Mouse (Mus musculus) thymus, adult 2 months (tissue): ENCODE measurements around the gene Cdh23. TPM values are rescaled to one million over a fixed set of nuclear protein-coding genes. Genes with fewer than 3 reads are reported as not detected.
A peak's percentile ranks its signal among the peaks of the same experiment; 100 is the strongest.

Source experiments
- DNase-seq: peaks from one replicate; pipeline ENCODE4 v3.0.0; 2021
- H3K27ac ChIP-seq: fragments of 200-500 bp; 2 replicates; pipeline ENCODE4 v1.5.1; 2012; ENCODE audit warnings: low read length, control low read depth; ENCODE audit not compliant: control insufficient read depth, insufficient read depth
- H3K27me3 ChIP-seq: fragments of 200-500 bp; 2 replicates; pipeline ENCODE4 v1.6.1; 2012; ENCODE audit warnings: mild to moderate bottlenecking, low read length, moderate library complexity, mixed read lengths; ENCODE audit not compliant: control insufficient read depth, insufficient read depth
- H3K36me3 ChIP-seq: fragments of 200-500 bp; 2 replicates; pipeline ENCODE4 v1.6.1; 2012; ENCODE audit warnings: mild to moderate bottlenecking, low read length, moderate library complexity; ENCODE audit not compliant: control insufficient read depth, insufficient read depth
- H3K4me1 ChIP-seq: fragments of 200-500 bp; replicated peaks from 2 replicates; pipeline ENCODE4 v1.6.1; 2012; ENCODE audit warnings: low read length; ENCODE audit not compliant: control insufficient read depth, insufficient read depth
- H3K4me3 ChIP-seq: fragments of 200-500 bp; 2 replicates; pipeline ENCODE4 v1.5.1; 2012; ENCODE audit warnings: mild to moderate bottlenecking, low read length, control low read depth, moderate library complexity; ENCODE audit not compliant: control insufficient read depth, insufficient read depth
- CTCF ChIP-seq: fragments of 200-500 bp; IDR thresholded peaks from 2 replicates; pipeline ENCODE4 v1.5.1; 2012; ENCODE audit warnings: mild to moderate bottlenecking, control low read depth, low read length, moderate library complexity, borderline replicate concordance; ENCODE audit not compliant: control insufficient read depth, poor library complexity, insufficient read depth; ENCODE audit errors: extremely low read depth
- POLR2A ChIP-seq: fragments of 200-500 bp; IDR thresholded peaks from 2 replicates; pipeline ENCODE4 v1.6.1; 2012; ENCODE audit warnings: mild to moderate bottlenecking, low read length, control low read depth, moderate library complexity; ENCODE audit not compliant: control insufficient read depth, poor library complexity, insufficient read depth; ENCODE audit errors: extremely low read depth
- WGBS: fragments of 180-500 bp; shearing (Covaris S2); methylation state at CpG from one replicate; pipeline ENCODE4 v1.1.7; 2018; 5-methylcytosine and 5-hydroxymethylcytosine counted together
- polyA plus RNA-seq: library from polyadenylated mRNA; depleted of rRNA; stranded (reverse); fragments of >200 nt; gene quantifications from 2 replicates; pipeline ENCODE4 v1.2.3, GENCODE M21; 2012

Cdh23 gene
- polyA plus RNA-seq, 1 experiment: 3.5 TPM

DNA sequence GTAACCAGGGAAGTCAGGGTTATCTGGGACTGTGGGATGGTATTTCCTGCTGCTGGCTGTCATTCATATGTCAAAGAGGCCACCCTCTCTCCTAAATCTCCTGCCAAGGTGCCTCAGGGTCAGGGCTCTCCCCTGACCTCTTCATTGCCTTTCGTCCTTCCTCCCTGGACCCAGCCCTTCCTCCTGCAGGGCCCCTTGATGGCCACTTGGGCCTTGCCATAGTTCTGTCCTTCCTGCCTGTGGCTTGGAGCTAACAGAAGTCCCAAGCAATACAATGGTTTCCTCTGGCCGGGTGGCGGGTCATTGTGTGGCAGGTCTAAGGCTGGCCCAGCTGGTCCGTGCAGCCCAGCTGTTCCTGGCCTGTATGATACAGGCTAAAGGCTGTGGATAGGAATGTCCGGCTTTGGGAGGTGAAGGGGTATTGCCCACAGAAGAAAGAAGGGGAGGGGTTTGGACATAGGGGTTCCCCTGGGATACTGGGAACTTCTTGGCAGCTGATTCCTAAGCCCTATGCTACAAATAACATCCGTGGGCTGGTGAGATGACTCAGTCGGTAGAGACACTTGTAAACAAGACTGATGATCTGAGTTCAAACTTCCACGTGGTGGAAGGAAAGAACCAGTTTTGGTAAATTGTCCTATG, 322.2 kb downstream of the Cdh23 start:
- Histone ChIP-seq H3K36me3 (no peaks in the 10 kb centered on the region), H3K27ac (no peak overlapping the region), H3K4me3 (no peak overlapping the region), H3K27me3 (no peaks in the 10 kb centered on the region), H3K4me1 (peaks cover 56% of the 10 kb centered on the region)
- DNase-seq: no peak
- TF ChIP-seq CTCF (no peak), POLR2A (no peak)
- WGBS: 79% methylated on average over 8 of the region's 8 CpGs

DNA sequence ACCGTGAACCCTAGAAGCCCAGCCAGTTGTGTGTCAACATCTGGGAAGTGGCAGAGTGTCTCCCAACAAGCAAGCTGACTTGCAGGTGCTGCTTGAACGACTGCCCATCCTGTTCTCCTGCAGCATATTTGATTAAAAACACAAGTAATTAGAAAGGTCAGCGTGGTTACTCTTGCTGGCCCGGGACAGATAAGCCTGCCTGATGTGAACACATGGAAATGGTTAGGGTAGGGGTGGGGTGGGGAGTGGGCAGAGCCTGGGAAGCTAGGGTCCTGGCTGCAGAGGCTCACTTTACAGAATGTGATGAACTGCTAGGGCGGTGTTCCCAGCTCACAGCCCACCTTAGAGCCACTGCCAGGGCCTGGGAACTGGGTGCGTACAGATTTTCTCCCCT, 322.8 kb downstream of the Cdh23 start:
- Histone ChIP-seq H3K27ac (no peak overlapping the region), H3K4me3 (no peak overlapping the region), H3K36me3 (no peaks in the 10 kb centered on the region), H3K27me3 (no peaks in the 10 kb centered on the region), H3K4me1 (peaks cover 56% of the 10 kb centered on the region)
- TF ChIP-seq POLR2A (no peak), CTCF (no peak)
- no peak for DNase-seq
- WGBS: 73% methylated on average over 6 of the region's 6 CpGs

DNA sequence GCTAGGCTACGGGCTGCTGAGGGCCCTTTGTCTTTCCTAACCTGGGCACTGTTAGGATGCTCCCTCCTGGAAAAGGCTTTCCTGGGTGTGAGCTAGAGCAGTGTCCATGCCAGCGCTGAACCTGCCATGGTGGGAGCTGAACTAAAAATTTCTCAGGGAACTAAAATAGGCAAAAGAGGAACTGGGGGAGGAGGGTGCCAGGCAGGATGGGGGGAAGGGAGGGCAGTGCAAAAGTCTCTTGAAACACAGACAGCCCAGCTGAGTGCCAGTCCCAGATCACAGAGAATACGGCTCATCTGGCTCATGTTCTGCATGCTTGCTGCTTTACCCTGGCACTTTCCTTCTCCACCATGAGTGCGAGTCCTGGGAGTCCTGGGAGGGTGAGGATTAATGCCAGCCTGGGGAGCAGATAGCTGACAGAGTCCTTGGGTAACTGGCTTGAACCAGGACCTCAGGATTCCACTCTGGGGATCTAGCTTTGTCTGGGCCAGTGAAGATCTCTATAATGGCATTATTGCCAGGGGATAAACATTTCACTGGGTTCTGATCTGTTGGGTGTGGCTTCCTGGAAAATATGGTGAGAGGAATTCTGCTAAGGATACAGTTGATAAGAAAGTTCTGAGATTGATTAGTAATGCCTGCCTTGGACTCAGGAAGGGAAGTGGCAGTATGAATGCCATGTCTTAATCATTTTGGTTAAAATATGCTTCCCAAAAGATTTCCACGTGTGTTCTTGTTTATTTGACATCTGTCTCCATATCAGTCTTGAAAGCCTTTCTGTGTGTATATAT, 324.5 kb downstream of the Cdh23 start:
- DNase-seq: peak; percentile 69
- H3K36me3 ChIP-seq: no peaks in the 10 kb centered on the region
- 8% methylated on average over 5 of the region's 5 CpGs for WGBS
- peak overlapping the region; percentile 7; the same call in 1 of the 2 replicates for H3K4me3 ChIP-seq
- TF ChIP-seq POLR2A (no peak), CTCF (no peak)
- H3K4me1 ChIP-seq: peaks cover 63% of the 10 kb centered on the region
- H3K27ac ChIP-seq: peak overlapping the region; percentile 97
- H3K27me3 ChIP-seq: no peaks in the 10 kb centered on the region

- TF ChIP-seq CTCF (0 out of 2 replicates have a peak, but pooled peaks have one; percentile 10), POLR2A (0 out of 2 replicates have a peak, but pooled peaks have one; percentile 32)
- Histone ChIP-seq H3K36me3 (no peaks in the 10 kb centered on the region), H3K4me3 (no peak overlapping the region), H3K27ac (peak overlapping the region; percentile 97), H3K27me3 (no peaks in the 10 kb centered on the region), H3K4me1 (peaks cover 60% of the 10 kb centered on the region)
- WGBS: 8% methylated on average over 5 of the region's 5 CpGs
- peak; percentile 74 for DNase-seq
These were observed 325.7 kb downstream of the Cdh23 start for GRCm38 (mm10) chr10:60370601-60371061.

GRCm38 (mm10) chr10:60370098-60370497, 326.2 kb downstream of the Cdh23 start:
- Histone ChIP-seq H3K27me3 (no peaks in the 10 kb centered on the region), H3K4me3 (no peak overlapping the region), H3K4me1 (peaks cover 57% of the 10 kb centered on the region), H3K36me3 (no peaks in the 10 kb centered on the region), H3K27ac (peak overlapping the region; percentile 97)
- 72% methylated on average over 2 of the region's 2 CpGs for WGBS
- no peak for DNase-seq
- no peak for TF ChIP-seq CTCF
- TF ChIP-seq POLR2A: no peak

- H3K4me1 ChIP-seq: peaks cover 55% of the 10 kb centered on the region
- no peak overlapping the region for H3K4me3 ChIP-seq
- no peak for DNase-seq
- no peaks in the 10 kb centered on the region for H3K36me3 ChIP-seq
- no peak for TF ChIP-seq POLR2A
- TF ChIP-seq CTCF: no peak
- H3K27ac ChIP-seq: no peak overlapping the region
- no peaks in the 10 kb centered on the region for H3K27me3 ChIP-seq
- 87% methylated on average over 6 of the region's 6 CpGs for WGBS
These were observed 326.9 kb downstream of the Cdh23 start for GRCm38 (mm10) chr10:60369405-60369804.

DNA sequence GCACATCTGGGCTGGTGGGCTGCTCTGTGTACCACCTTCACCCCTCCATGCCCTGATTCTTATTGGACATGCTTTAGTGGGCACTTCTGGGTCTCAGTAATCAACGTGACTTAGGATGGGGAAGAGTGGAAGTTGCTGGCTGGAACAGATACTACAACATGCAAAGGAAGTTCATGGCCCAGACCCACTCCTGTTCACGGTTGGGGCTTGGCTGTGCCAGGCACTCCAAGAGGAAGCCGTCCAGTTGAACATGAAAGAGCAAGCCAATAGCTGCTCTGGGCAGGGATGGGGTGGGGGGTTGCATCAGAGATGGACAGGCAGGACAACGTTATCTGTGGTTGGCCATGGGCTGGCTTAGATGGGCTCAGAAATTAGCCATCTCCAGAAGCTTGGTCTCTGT, 328.4 kb downstream of the Cdh23 start:
- H3K4me1 ChIP-seq: peaks cover 42% of the 10 kb centered on the region
- no peaks in the 10 kb centered on the region for H3K27me3 ChIP-seq
- TF ChIP-seq POLR2A: no peak
- no peak for TF ChIP-seq CTCF
- WGBS: 59% methylated on average over 4 of the region's 4 CpGs
- H3K4me3 ChIP-seq: no peak overlapping the region
- no peak for DNase-seq
- H3K36me3 ChIP-seq: no peaks in the 10 kb centered on the region
- no peak overlapping the region for H3K27ac ChIP-seq
